Mouse (Mus musculus) kidney, postnatal 4 days (tissue): ENCODE measurements around the gene Cfap58.

Experiments used
- DNase-seq, 2 experiments: peaks; one replicate each; pipeline ENCODE4 v3.0.0; 2021; ENCODE audit warnings: mixed read lengths in 2 of 2

Gene Cfap58

DNA sequence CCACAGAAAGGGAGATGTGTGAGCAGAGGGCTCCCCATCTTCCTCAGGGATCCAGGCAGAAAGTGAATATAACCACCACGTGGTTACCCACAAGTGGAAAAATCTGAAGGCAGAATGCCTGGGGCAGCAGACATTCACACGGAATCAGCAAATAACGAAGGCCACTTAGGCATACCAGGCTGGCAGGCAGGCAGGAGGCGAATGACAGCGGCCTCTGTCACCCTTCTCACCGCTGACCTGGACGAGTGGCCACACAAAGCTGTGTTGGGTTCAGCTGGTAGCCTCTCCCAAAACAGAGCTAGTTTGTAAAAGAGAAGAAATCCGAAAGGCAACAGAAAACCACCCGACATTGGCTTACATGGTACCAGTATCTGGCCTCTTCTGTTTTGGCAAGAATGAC lies 19.5 kb upstream of the Cfap58 start:
- DNase-seq = no peak

DNA sequence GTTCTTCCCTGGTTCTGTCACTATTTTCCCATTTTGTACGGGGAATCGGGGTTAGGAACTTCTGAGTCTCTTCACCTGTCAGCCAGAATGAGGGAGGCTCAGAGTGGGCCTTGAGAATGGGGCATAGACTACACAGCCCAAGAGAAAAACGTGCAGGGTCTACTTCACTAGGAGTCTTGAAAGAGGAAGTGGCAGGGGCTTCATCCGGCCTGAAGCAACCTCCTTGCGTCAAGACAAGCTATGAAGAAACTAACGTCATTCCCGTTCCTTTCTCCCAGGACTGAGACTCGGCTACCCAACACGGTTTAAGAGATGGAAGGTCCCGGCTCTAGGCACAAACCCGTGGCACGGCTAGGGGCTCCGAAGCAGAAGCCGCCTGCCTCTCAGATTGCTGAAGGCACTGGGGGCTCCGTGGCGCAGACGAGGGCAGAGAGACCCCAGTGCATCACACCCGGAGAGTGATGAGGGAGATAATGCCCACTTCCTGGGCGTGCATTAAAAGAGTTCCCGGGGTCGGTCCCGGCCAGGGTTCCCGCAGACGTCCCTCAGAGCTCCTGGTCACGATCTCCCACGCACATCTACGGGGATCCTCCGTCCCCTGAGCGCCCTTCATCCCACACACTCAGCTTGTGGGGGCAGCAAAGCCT lies 18.9 kb upstream of the Cfap58 start:
- DNase-seq = peak in 1 of 2 experiments; percentile 47

DNA sequence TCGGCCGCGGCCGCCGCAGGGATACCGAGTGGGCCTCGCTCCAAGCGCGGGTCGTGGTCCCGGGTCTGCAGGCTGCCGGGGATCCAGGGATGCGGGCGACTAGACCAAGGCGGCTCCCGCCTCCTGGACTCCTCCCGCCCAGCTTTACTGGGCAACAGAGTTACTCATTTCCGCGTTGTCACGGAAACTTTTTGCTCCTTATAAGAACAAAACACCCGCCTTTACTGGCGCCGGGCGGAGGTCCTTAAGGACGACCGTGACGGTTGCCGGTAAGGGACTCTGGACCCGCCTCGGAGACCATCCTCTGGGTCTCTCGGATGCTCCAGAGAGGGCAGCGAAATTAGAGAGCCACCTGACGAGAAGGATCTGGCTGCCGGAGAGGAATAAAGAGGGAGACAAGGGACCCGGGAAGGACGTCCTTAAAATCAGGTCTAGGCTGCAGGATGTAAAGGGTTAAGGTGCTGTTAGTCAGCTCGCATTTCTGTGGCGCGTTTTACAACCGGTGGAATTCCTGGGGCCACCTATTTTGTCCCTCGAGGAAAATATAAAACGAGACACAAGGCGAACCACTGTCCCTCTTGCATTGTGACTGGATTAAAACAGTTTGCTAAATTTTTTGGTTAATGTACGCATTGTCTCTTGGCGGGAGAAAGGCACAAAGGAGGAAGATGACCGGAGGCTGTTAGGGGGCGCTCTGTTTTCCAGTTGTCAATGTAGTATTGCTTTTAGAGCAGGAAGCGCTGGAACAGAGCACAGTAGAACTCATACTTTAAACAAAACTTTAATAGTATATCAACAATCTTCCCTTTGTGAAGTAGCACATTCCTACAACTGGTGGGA lies 18.1 kb upstream of the Cfap58 start, which contains the start of the genes Cfap43 and Itprip:
Gene Cfap43, minus strand, starts transcription at position 162 of the 840 bp plus-strand sequence.
Gene Itprip, minus strand, starts transcription at position 174 of the 840 bp plus-strand sequence.
- peak; percentile 82 to 91 for DNase-seq

DNA sequence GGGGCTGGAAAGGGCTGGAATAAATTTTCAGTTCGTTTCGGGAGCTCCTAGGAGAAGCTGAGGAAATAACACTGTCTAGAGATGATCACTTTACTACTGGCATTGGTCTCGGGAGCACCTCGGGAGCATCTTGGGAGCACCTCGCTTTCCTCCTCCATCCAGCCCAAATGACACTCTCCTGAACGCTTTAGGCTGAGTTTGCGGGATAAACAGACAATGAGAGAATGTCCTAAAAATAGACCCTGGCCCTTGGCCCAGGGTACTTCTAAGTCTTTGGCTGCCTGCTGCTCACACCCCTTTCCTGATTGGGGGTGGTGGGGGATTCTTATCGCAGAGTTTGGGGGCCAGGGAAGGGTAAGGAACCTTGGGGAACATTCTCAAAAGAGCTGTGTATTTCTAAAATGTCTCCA lies 17.5 kb upstream of the Cfap58 start:
- peak; percentile 31 to 57 for DNase-seq

DNA sequence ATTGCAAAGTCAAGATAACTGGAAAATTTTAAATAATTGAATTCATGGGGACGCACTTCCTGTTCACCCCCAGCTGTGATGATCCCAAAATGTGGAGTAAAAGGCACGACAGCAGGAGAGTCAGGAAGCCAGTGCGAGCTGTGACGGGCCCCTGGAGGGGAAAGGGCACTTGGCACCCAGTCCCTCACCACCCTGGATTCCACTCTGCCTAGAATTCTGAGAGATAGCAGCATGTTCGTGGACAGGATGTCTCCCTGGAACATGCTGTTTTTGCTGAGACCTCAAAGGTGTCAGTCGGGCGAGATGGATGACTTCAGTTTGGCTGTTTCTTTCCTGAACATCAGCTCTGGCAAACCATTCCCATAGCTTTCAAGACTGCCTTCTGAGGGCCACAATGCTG lies 11.7 kb upstream of the Cfap58 start:
- DNase-seq = no peak

DNA sequence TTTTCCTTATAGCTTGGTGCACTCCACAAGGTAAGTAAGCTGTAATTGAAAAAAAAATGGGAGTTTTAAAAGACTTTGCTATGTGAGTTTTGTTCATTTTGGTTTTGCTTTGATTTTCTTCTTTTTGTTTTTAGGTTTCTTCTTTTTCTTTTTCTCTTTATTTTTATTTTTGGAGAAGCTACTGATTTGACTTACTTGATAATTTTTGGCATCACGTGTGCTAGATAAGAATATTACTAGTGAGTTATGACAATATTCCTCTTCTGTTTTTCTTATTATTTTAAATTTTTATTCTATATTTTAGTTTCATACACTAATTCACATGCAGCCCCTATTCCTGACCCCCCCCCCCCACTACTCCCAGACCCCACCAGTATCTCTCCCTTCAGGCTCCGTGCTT lies 10.4 kb upstream of the Cfap58 start:
- DNase-seq = no peak

DNA sequence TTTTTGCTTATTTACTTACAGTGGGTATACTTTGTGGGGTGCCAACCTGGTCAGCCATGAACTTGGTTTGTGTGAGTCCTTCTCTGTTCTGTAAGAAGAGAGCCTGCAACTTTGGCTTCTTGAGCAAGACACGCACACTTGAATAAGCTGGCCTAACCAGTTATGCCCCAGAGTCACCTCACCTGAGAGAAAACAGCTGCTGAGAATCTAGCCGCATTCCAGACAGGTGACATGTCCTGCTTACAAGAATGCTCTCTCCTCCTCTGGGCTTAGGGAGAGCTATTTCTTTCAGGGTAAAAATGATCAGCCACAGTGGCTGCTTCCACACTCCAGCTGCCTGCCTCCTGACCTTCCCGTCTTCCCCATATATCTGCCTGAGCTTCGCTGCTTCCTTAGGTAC lies 8.4 kb upstream of the Cfap58 start:
- DNase-seq = no peak

DNA sequence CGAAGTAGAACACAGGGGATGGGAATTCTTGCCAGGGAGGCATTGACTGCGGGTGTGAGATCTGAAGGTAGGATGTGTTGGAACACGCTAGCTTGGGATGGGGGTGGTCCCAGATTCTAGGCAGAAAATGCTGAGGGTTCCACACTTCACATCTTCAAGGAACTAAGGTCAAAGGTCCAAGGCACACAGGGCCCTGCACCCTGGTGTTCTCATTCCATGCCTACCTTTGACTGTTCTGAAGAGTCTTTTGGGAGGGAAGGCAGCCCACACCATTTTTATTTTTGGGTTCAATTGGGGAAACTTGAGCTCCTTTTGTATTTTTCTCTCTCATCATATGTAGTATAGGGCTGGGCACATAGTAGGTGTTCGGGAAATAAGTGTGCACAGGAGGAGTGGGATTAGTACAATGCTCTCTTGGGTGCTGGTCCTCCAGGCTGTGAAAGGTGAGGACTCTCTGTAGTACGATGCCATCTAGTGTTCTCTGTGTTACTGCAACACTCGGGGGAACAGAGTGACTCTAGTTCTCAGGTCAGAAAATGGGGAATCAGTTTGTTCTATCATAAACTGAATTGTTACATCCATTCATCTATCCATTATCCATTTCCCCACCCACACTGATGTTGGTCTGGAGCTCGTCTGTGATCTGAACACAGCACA lies 5.4 kb upstream of the Cfap58 start:
- DNase-seq = peak; percentile 28 to 53

DNA sequence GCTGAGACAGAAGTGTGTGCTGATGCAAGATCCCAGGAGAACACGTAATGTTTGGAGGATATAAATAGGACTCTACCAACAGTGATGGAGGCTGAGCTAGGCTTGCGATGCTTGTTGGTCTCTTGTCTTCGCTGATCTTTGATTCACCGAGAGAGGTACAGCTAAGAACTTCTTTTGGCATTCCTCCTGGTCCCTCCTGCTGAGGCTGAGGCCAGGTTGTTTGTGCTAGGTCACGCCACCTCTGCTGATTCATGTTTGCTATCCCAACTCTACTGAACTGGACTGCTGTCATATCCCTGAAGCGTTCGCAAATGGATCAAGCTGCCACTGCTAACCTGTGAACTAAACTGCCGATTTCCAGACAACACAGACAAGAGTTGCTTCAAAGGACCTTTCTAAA lies 3.3 kb upstream of the Cfap58 start:
- DNase-seq = no peak

DNA sequence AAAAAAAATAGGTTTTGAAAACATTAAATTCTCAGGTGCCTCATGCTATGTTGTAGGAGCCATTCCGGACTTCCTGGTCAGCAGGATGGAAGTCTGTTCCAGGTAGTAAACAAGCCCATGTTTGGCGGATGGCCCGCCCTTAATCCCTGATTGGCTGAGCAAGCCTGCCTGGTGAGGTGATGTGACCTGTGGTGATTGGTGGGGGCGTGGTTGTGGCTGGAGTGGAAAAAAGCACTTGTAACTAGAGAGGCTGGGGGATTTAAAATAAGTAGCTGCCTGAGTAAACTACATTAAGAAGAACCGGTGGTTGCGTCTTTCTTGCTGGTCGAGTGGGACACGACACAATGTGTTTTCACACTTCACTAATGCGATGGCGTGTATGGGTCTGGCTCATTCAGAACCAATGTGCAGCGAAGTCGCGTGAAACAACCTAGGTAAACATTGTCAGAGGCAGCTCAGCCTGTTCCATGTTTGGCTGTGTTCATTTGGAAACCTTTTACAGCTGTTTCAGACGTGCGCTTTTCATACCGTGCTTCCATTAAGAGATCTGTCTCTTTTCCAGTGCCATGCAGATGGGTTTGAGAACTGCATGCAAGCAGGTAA lies 2.7 kb upstream of the Cfap58 start:
- peak in 1 of 2 experiments; percentile 26 for DNase-seq

DNA sequence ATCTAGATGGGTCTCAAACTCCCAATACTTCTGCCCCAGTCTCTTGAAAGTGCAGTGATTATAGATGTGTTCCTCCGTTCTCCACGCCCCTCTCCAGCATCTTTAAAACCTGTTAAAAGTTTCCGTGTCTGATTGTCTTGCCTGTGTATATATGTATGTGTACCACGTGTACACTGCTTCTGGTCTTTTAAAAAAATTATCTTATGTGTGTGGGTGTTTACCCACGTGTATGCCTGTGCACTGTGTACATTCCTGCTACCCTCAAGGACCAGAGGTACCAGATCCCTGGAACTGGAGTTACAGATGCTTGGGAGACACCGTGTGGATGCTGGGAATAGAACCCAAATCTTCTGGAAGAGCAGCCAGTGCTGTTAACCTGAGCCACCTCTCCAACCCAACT lies 1.9 kb upstream of the Cfap58 start:
- DNase-seq = no peak

DNA sequence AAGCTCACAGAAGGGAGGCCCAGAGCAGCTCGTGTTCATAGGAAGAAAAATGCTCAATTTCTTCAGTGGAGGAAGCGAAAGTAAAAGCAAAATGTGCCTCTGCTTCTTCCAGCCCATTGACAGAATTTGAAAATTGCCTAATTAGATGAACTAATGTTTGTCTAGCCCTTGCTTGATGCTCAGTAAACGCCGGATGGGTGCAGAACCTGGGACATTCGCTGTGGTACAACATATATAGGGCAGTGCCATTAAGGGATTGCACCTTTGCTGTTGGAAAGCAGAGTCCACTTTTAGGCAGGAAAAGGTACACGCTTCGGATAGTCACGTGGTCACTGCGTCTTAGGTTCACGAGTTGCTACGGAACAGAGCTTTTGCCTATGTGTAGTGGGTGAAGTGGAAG lies 985 bp upstream of the Cfap58 start:
- DNase-seq = no peak

DNA sequence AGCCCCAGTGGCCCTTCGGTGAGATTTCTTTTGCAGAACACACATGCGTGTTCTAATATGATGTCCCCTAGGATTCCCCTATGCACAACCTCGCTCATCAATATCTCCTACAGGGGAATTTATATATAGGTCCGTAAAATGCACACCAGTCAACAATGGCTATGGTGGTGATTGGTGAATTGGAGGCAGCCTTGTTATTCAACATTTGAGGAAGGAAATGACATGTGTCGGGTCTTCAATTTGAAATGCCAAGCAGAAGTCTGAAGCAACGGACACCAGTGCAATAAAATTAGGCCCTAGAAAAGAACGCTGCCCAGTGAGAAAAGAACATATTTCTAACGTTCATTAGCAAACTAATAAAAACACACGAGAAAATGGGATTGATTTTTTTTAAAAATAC lies 537 bp upstream of the Cfap58 start:
- no peak for DNase-seq

DNA sequence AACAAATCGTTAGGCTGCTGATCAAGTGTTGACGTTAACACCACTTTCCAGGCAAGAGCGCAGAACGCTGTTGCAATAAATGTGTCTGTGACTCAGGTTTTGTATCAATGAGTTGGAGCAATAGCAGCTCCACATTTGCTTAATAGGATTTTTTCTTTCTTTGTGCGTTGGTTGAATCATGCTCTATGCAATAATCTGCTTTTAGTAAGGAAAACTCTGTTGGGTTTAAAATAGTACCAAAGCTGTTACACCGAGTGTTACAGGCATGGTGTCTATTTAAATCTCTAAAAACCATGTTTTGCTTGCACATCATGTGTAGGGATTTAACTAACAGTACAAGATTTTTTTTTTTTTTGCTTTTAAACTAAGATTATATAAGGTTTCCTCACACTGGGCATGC lies 1.9 kb downstream of the Cfap58 start:
- no peak for DNase-seq

DNA sequence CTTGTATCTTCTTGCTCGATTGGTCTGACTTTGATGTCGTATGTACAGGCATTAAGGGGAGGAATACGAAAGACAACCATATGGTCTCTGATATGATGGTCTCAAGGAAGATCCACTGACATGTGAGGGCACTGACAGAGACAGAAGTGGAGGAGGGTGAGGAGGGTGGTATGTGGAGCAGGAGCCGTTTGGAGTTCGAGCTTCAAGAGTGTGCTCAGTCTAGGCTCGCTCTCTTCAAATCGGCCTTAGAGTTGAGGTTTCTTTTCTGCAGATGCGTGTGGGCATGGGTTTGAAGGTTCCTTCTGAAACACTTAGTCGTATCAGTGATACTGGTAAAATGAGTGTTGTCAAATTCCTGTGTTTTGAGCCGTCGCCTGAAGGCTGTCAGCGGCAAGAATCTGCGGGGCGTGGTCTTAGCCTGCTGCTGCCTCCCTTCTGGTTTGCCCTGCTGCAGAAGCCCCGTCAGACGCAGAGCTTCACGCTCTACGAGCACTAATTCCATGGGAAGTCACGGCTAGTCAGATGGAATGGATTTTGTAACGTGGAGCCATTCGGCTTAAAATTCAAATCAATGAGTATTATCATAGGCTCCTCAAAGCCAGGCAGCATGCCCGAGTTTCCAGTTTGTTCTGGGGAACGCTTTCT lies 9.5 kb downstream of the Cfap58 start:
- DNase-seq = peak; percentile 42 to 54

DNA sequence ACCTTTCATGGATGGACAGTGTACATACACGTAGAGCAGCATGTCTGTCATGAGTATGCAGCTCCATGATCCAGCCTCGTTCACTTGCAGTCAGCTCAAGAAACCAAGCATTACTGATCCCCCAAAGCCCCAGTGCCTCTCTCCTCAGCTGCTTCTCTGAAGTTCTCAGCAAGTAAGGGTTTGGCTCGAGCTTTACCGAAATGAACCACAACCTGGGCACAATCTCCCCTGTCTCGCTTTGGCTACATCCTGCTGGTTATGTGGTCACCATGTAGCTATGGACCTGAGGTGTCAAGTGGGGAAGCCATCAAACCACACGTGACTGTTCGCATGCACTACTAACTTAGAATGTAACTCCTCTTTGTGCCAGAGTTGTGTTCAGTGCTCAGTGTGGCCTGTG lies 13.5 kb downstream of the Cfap58 start:
- no peak for DNase-seq

DNA sequence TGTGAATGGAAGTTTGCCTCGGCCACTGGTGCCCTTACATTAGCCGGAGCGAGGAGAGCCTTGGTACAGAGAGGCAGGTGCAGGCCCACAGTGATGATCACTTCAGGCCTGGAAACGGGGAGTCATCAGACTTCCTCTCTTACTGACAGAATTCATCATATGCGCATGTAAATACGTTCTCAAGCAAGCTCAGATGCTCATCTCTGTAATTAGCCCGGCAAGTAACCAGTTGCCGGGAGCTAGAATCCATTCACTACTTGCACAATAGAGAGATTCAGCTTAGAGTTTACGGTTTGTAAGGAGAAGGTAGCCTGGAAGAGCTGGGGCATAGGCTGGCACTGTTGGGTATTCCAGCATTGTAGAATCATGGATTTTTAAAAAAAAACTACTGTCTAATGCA lies 15.7 kb downstream of the Cfap58 start:
- no peak for DNase-seq

DNA sequence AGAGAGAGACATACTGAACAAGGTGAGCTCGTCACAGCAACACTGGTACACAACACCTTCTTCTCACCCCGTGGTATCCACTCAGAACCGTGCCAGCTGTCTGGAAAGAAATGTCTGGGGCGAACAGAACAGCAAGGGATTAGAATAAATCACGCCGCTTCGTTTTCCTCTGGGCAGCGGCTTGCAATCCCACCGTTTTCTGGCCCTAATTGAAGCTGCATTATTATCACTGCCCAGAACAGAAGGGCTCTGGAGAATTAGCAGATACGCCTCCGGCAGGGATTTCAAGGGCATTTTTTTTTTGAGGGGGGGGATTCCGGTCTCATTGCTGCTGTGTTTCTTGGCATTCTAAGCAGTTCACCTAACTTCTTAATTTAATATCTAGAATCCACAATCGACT lies 20.7 kb downstream of the Cfap58 start:
- no peak for DNase-seq

DNA sequence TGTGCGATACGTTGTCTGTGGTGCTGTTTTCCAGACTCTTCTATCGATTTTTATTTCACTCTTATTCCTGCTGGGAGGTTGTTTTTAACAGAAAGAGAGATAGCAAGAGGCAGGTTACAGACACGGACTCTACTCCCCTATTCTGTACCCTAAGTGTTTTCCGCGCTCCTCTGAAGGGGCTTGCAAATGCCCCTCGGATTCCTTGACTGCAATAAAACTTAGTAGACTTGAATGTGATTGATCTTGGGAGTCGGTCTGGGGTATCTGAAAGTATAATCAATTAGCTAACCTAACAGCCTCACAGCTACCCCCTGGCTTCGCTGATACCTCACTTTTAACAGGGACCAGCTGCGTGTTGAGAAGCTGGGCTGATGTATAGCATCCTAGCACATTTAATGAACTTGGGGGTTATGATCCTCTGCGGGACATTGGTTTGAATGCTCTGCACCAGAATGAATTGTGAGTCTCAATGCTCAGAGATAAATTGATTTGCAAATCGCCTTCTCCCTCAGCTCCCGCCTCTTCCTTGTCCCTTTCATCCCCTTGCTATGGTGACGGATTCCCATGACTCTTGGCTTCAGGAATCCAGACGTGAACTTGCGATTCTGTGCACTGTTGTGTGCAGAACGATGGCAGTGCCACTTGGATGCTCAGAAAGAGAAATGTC lies 31.7 kb downstream of the Cfap58 start:
- DNase-seq = no peak

DNA sequence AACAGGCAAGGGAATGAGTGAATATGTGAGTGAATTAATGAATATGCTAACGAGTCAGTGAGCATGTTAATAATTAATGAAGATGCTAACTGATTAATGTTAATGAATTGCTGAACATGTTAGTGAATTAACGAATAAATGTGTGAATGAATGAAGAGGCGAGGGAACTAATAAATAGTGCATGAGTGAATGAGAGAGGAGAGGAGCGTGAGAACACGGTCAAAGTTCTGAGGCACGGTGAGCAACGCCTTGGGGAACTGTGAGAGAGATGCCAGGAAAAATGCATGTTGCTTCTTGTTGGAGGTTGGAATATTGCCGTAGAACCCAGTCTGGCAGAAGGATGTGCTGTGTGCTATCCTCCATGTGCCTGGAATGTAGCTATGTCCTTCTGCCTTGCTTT lies 33.6 kb downstream of the Cfap58 start:
- DNase-seq = no peak

DNA sequence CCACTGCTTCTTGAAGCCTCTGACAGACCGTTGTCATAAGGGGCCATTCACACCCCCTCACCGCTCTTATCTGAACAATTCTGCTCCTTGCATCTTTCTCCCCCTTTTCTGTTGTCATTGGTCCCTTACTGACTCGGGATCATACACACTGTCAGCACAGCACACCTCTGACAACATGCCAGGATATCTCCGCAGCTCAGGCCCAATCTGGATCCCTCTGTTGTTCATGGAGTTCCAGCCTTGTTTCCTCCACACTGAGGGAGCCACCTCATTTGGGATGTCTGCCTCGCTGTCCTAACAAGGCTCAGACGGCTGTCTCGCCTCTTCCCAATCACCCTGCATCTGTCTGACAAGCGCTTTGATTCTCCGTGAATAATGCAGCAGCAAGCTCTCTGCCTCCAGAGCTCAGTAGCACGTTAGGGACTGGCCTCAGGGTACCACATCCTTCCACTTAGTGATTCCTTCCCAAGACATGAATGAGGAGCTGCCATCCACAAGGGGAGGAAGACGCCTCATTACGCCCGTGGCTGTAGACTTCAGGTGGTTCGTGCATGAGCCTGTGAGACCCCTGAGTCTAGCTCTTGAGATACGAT lies 40.7 kb downstream of the Cfap58 start:
- no peak for DNase-seq

DNA sequence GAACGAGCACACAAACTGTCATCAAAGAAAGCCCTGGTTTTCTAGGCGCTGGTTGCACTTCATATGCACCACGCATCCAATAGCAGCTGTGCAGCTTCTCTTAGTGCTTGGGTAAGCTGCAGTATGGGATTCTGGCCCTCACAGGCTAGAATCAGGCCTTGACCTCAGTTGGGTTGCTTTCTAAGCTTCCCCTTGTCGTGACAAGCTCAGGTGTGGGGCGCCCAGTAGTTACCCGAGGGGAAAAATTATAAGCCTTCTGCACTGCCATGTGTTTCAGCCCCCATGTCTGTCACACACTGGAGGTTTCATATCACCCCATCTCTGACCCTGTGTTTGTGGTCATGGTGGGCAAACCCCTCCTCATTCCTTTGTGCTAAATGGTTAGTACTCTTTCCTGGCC lies 42.0 kb downstream of the Cfap58 start:
- no peak for DNase-seq
